Mouse (Mus musculus) urinary bladder, postnatal 14 days (tissue): Measurements from ENCODE around the gene Slc16a8.
"Not testable (repeated sequence)": the region's sequence is repeated elsewhere in the genome, so short reads cannot be mapped to it uniquely, and the experiment has no call there.

Experiments
- DNase-seq: peaks from one replicate; pipeline ENCODE4 v3.0.0; 2021; ENCODE audit warnings: low spot score

Gene Slc16a8

GRCm38 (mm10) chr15:79262786-79263309 is 8.3 kb upstream of the Slc16a8 start:
- no peak for DNase-seq

DNA sequence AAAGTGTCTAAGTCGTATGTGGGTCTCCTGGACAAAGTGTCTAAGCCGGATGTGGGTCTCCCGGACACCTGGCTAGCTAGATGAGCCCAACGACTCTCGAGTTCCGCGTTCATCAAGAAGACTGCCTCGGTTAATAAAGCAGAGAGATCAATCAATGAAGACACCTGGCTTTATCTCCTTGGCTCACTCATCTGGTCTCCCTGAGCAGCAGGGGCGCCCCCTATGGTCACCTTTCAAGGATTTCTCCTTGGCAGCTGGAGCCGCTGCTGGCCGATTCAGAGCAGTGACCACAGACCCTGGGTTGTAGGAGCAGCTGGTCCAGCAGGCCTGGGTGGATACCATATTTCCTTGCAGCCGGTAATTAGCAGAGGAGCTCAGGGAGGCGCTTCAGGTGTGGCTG is 7.8 kb upstream of the Slc16a8 start:
- no peak for DNase-seq

DNA sequence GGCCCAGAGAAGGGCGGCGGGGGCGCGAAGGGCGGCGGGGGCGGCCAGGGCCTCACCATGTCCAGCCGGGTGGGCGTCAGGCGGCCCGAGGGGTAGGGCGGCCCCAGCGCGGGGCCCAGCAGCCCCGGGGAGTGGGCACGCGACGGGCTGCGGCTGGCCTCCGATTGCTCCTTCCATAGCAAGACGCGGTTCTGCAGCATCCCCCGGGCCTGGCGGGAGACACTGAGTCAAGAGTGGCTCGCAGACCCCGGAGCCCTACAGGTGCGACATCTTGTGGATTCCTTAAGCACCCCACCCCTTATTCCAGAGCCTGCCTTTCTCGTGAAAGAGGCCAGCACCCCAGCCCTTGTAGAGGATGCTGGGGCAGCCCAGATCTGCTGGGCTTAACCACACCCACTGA is 7.2 kb upstream of the Slc16a8 start:
- DNase-seq, result no peak

- DNase-seq, result peak; percentile 36
Measured at GRCm38 (mm10) chr15:79261095-79261725, 6.6 kb upstream of the Slc16a8 start.

DNA sequence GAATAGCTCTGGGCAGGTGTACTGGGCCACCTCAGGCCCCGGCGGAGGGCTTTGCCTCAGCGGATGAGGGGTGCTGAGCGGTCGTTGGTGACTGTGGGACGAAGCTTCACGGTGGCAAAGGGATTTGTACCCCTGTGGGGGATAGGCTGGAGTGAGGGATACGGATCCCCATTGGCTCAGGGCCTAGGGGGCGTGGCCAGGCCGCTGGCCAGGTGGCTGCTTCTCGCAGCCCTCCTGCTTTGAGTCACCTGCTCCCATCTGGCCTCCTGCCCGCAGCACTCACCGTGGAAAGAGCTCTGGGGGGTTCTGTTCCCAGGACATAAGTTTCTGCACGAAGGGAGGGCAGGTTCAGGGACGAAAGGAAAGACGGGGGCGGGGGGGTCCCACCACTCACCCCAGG is 4.0 kb upstream of the Slc16a8 start:
- no peak for DNase-seq

- no peak for DNase-seq
Measured at GRCm38 (mm10) chr15:79252580-79252979, 2.0 kb downstream of the Slc16a8 start.

DNA sequence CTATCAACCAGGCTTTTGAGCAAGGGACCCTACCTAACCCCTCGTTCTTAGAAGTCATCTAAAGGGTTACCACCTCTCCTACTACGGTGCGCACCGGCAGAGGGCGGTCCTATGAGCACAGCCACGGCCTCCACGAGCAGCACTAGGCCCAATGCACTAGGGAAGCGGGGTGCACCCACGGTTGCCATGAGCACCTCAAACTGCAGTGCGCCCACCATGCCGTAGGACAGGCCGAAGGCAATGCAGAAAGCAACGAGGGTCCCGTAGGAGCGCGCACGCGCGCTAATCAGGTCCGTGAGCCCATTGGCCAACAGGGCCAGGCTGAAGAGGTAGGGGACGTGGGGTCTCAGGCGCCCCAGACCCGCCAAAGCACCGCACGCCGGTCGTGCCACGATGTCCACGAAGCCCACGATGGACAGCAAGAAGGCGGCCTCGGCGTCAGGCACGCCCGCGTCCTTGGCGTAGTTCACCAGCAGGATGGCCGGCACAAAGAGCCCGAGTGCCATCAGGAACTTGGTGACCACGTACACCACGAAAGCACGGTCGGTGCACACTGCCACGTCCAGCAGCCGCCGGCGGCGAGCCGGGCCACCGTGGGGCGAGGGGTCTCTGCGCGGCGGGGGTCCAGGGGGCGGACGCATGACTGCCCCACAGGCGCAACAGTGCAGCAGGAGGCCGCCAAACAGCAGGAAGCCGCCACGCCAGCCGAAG is 2.6 kb downstream of the Slc16a8 start:
- peak; percentile 27 for DNase-seq

DNA sequence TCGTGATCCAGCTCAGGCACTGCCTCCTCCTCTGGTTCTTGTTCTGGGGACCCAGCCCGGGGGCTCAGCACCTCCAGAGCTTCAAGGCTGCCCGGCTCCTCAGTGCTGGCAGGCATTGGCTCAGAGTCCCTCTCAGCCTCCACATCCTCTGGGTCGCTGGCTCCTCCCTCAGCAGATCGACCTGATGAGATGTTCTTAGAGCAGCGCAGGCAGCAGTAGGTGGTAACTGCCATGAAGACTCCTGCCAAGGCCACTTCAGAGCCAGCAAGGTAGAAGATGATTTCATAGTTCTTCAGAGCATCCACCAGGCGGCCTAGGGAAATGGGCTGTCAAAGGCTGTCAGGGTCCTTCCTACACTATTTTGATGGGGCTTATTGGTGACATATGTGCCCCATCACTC is 3.4 kb downstream of the Slc16a8 start:
- no peak for DNase-seq

DNA sequence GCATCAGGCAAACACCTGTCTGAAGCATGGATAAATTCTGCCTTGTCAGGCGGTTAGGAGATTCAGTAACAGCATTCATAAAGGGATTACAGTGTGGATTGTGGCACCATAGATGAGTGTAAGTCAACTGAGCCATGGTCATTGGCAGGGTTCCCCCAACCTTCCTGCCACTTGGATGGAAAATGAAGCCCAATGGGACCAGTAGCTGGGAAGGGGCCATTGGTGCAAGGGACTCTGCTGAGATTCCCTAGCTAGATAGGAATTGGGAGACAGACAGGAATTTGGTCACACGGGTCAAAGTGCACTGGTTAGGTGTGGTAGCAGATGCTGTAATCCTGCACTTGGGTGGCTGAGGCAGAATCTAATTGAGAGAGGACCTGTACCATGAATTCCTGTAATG is 4.3 kb downstream of the Slc16a8 start:
- DNase-seq, result no peak

- DNase-seq, result no peak
Measured at GRCm38 (mm10) chr15:79245321-79245720, 9.2 kb downstream of the Slc16a8 start.

DNA sequence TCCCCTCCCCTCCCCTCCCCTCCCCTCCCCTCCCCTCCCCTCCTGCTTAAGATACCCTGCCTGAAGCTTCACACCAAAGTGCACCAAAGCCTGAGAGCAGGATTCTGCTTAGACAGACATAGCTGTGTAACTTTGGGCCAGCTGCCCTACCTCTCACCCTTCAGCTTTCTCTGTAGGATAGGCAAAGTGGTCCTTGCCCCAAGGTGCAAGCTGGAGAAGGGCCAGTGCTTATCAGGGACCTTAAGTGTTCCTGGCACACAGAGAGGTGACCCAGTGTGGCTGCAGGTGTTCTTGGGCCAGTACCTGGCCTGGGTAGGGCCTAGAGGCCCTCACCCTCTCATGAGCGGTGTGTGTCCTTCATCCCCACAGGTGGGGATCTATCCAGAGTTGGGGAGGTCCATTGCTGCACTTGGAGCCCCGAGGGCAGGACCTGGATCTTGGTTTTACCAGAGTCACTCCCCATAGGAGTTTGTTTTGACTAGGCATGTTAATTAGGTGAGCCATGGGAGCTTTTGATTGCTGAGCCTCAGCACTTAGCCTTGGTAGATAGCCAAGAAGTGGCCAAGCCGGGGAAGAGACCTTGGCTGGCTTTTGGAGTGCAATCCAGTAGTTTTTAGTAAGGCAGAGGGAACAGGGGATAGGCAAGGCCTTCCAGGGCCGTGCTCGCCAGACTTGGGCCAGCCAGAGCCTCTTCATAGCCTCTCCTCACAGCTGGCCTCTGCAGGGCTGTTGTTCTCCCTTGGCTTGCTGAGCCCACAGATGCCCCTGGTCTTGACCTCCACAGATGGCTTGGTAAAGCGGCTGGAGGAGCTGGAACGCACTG is 10.3 kb downstream of the Slc16a8 start:
- DNase-seq, result no peak

DNA sequence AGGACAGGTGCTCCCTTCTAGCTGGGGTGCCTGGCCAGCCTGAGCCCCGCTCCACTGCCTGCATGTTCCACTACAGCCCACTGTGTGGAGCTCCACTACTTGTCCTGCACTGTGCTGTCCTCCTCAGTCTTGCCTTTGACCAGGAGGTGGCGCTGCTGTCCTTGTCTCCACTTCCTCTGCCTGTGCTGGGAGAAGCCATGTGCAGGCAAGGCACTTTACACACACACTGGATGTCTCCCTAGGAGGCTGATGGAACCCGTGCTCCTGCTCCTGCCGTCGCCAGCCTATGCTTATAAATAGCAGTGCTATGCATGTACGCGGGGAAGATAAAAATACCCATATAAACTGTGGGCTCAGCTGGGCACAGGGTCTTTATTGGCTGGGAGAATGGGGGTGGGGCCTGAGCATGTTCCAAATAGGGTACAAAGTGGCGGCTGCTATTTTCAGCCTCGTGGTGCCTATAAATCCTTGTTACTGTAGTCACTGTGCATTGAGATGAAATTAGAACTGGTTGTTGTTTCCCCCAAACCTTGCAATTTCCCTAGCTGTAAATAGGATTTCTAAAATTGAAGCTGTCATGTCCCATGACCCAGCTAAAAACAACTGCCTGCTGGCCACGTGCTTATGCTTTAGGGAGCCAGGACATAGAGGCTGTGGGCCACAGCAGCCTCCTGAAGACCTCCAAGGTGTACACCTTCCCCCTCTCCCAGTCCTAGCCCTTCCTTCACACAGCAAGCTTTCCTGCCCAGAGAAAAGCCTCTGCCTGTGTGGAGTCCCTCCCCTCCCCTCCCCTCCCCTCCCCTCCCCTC is 11.1 kb downstream of the Slc16a8 start:
- DNase-seq, result peak; percentile 95

- DNase-seq, result no peak
Measured at GRCm38 (mm10) chr15:79242574-79243233, 11.9 kb downstream of the Slc16a8 start.

DNA sequence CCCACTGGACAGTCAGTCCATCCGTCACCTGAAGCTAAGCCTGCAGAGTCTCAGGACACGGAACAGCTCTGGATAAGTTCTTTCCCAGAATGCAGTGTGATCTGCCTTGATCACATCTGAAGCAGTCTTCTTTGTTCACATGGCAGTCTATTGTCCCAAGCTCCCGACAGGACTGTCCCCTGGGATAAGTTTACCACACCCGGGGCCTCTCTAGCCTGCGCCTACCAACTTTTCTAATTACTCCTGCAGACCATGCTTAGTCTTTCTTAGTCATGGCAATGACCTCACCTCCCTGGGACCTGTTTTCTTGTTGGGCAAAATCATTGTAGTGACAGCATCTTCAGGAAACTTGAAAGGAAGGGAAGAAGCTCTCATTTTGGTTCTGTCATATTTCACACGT is 16.5 kb downstream of the Slc16a8 start:
- DNase-seq, result no peak

DNA sequence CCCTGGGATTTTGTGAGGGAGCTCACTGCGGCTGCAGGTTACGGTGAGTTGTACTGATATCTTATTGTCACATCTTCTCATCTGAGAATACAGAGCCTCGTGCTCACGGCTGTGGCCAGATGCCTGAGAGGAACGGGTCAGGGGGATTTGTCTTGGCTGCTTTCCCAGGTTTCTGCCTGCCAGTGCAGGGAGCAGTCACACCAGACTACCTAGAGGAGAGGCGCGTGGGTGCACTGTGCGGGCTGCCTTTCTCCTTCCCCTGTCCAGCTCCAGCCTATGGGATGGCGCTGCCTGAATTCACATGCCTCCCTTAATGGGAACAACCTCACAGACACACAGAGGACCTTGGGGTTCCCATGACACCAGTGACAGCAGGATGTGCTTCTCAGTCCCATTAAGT is 19.3 kb downstream of the Slc16a8 start:
- no peak for DNase-seq

GRCm38 (mm10) chr15:79229058-79229821 is 25.3 kb downstream of the Slc16a8 start, which contains the start of the genes Pick1 and Gm49486:
Gene Pick1, plus strand, starts transcription at chr15:79229173.
Gene Gm49486, plus strand, starts transcription at chr15:79229391.
- DNase-seq, result peak; percentile 85

- not testable (repeated sequence) for DNase-seq
Measured at GRCm38 (mm10) chr15:79225780-79226179, 28.8 kb downstream of the Slc16a8 start.

GRCm38 (mm10) chr15:79224685-79225084 is 29.9 kb downstream of the Slc16a8 start:
- peak; percentile 85 for DNase-seq

- DNase-seq, result no peak
Measured at GRCm38 (mm10) chr15:79223641-79224040, 30.9 kb downstream of the Slc16a8 start.

GRCm38 (mm10) chr15:79219572-79219971 is 35.0 kb downstream of the Slc16a8 start:
- DNase-seq, result no peak
